Mouse (Mus musculus) gastrocnemius, adult 18-20 months (tissue): Measurements from ENCODE around the gene Mthfsl. TPM values are rescaled to one million over a fixed set of nuclear protein-coding genes. Genes with fewer than 3 reads are reported as not detected.
"Not testable (repeated sequence)": the region's sequence is repeated elsewhere in the genome, so short reads cannot be mapped to it uniquely, and the experiment has no call there.

ENCODE experiments used
- DNase-seq: peaks from one replicate; pipeline ENCODE4 v3.0.0; 2021; ENCODE audit warnings: low spot score
- total RNA-seq, 2 experiments: library from RNA; stranded (reverse); gene quantifications; 2 replicates each; pipeline ENCODE4 v1.2.3; 2021

Mthfsl gene
- total RNA-seq, 2 experiments from 2014 or later = 10.2 to 13.7 TPM

DNA sequence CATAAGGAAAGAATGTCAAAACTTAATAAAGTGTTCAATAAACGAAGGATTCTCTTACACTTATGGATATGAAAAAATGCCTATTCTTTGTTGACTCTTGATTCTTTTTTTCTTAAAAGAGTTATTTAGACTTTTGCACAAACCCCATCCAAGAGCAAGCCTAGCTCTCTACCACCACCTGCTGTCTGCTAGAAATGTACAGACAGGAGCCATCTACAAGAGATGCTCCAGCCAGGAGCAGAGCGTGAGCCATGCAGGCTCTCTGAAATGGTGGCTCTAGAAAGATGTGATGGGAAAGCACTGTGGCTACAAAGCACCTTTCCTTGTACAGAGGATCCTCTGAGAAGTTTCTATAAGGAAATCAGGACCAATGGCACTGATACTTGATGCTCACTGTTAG, 21.4 kb downstream of the Mthfsl start:
- DNase-seq = not testable (repeated sequence)

DNA sequence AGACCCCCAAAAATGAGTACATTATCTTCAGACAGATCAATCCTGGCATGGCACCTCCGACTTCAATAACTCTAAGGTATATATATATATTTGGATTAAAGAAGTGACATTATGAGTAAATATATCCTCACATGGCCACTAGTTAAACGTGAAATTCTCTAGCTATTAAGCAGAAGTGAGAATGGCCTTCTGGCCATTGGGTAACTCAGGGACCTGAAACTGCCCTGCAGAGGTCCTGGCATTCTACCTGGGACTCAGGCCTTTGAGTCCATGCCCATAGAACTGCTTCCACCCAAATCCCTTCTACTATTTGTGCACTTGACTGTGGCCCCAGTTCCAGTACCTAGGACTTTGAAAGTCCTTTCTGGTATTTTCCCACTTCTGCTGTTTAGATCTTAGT, 28.8 kb downstream of the Mthfsl start:
- DNase-seq = not testable (repeated sequence)

DNA sequence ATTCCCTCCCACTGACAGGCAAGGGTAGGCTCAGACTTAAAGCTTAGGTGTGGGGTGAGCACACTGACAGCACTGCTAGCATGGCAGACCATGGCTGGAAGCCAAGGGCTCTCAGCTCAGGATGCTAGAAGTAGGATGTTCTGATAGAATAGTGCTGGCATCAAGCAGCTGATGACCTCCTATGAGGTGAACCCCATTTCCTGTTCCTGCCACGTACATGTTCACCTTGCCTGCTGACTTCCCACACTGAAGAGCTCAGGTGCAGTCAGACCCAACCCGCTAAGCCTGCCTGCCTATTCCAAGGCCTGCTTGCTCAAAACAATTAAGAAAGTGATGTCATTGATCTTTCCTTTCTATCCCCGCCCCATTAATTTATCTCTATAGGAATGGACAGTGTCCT, 30.6 kb downstream of the Mthfsl start:
- not testable (repeated sequence) for DNase-seq

DNA sequence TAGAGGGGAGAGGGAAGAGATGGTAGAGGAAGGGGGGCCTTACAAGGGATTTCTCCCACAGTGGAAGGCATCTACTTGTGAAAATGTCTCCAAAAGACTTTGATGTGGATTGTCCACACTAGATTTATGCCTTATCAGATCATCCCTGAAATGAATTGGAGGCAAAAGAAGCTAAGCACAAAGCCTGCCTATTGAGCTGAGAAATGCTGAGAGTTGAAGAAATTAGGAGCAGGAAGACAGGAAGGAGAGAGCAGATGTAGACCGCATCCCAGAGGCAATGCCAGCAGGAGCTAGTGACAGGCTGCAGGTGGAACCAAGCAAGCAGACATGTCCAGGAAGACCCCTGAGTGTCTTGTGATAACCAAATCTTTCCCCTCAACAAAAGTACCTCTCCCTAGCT, 33.4 kb downstream of the Mthfsl start:
- not testable (repeated sequence) for DNase-seq

DNA sequence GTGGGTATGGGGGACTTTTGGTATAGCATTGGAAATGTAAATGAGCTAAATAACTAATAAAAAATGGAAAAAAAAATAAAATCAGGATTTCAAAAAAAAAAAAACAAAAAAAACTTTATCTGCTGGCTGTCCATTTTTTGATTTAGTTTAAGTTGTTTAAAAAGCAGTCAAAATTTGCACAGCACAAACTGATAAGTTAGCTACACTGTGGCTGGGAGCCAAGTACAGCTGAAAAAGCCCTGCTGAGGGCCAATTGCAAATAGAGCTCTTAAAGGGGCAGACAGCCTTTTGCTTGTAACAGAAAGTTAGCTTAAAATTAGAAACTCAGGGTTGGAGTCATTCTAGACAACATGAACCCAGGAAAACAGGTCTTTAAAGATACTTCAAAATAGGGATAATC, 61.8 kb downstream of the Mthfsl start:
- not testable (repeated sequence) for DNase-seq

DNA sequence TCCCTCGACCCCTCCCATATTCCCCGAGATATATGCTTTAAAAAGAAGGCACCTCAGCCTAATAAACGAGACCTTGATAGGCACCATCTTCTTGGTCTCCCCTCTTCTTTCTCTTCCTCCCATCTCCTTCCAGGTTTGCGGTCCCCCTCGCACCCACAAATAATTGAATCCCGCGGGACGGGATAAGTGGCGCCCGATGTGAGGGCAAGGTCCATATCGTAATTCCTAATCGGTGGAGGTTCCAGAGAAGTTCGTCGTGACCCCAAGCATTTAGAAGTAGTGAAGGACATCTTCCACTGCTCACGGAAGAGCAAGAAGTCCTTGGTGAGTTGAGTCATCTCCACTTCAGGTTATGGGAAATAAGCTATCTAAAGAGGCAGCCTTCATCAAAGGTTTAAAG, 69.4 kb downstream of the Mthfsl start:
- DNase-seq = not testable (repeated sequence)

Other genes starting within 250 kb of the Mthfsl start
- gene Syncrip, start 237.7 kb downstream of the Mthfsl start, total RNA-seq = 10 to 100 TPM; 51.4 to 68.7 TPM
- 1 to 10 TPM; 8.4 to 9.5 TPM for gene Zfp949, start 172.3 kb downstream of the Mthfsl start, total RNA-seq
- under 1 TPM; 0.12 to 0.30 TPM for gene Trim43a, start 139.4 kb downstream of the Mthfsl start, total RNA-seq
- gene Bcl2a1d, start 11.6 kb upstream of the Mthfsl start, total RNA-seq = under 1 TPM in 1 of 2 experiments, not detected in 1; 0.33 TPM
- not detected for gene Trim43c, start 118.9 kb upstream of the Mthfsl start, total RNA-seq
- not detected for gene Bcl2a1a, start 236.6 kb upstream of the Mthfsl start, total RNA-seq